Mouse (Mus musculus) left cerebral cortex, postnatal 4 days (tissue): Measurements from ENCODE around the gene Scrn1. TPM values are rescaled to one million over a fixed set of nuclear protein-coding genes. Genes with fewer than 3 reads are reported as not detected.
A peak's percentile ranks its signal among the peaks of the same experiment; 100 is the strongest.

Source experiments
- DNase-seq: peaks from one replicate; pipeline ENCODE4 v3.0.0-alpha.2; 2022
- intact Hi-C: fragments of 180-260 bp; cut with DNase I; formaldehyde crosslinking; loops from one replicate; pipeline ENCODE4 v1.15.1; 2025
- total RNA-seq, 2 experiments: library from RNA; stranded (reverse); gene quantifications; 2 replicates each; pipeline ENCODE4 v1.2.3; 2021

The Scrn1 gene
- total RNA-seq, result 100 to 1,000 TPM; 180 to 182 TPM

DNA sequence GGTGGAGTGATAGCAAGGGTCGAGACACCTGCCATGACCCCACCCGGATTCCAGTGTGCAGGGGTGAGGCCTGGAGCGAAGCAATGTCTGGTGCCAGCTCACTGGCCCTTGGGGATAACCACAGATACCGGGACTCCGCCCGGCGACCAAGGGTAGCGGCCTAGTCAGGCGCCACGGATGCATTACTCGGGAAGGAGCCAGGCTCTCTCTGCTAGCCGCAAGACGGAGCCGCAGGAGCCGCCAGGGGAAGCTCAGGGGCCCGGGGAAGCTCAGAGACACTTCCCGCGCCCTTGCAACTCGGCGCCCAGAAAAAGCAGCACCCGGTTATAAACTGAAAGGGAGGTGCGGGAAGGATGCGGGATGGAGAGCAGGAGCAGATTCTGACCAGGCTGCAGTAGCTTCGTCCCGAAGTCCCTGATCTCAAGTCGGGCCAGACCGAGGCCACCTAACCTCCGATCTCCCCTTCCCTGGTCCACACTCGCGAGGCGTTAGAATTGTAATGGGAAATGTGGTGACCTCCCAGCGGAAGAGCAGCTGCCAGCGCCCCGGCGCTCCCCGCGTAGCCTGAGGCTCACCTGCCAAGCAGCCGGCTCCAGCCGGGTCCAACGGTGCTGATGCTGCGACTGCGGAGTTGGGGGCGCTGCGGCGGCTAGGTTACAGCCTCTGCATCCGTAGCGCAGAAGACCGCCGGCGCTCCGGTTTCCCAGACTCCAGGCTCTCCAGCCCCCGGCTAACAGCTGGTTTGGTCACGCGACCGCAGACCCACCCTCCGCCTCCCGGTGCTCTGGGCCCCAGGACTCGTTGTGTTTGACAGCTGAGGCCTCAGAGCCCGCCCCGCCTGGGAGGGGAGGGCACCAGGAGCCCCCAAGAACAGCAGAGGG, at the start of gene Scrn1:
Scrn1 (minus strand) TSS at position 825 of the 881 bp plus-strand sequence.
- DNase-seq, result peak; percentile 78
- intact Hi-C loops, result no loop called here

DNA sequence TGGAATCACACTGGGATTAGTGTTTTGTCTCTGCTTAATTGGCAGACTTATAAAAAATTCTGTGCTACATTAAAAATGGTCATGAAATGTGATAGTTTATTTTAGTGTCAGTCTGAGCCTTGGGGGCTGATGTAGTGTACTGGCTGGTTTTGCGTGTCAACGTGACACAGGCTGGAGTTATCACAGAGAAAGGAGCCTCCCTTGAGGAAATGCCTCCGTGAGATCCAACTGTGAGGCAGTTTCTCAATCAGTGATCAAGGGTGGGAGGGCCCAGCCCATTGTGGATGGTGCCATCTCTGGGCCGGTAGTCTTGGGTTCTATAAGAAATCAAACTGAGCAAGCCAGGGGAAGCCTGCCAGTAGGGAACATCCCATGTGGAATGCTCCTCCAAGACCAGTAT, 40.0 kb upstream of the Scrn1 start:
- intact Hi-C loops, result no loop called here
- no peak for DNase-seq

DNA sequence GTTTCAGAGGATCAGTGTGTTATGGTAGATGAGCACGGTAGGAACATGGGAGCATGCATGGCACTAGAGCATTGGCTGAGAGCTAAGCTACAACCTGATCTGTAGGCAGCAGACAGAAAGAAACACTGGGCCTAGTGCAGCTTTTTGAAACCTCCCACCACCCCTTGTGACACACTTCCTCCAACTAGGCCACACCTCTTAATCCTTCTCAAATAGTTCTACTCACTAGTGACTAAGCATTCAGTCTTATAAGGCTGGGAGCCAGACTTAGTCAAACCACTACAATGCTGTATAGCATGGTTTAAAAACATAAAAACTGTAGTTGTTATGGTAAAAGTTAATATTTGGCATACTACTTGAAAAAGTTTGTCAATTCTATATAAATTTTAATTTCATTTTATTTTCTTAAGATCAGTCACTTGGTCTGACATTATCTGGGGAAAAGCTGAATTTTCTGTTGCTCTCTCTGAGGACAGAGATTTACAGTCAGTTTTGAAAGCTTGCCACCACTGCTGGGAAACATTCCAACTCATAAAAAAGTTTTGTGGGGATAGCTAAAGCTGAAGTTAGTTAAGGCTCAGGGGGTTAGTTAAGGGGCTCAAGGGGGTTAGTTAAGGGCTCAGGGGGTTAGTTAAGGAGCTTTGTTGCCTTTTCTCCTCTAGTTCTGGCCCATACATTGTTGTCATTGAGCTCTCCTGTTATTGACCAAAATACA, 37.9 kb upstream of the Scrn1 start:
- DNase-seq, result no peak
- intact Hi-C loops, result no loop called here

DNA sequence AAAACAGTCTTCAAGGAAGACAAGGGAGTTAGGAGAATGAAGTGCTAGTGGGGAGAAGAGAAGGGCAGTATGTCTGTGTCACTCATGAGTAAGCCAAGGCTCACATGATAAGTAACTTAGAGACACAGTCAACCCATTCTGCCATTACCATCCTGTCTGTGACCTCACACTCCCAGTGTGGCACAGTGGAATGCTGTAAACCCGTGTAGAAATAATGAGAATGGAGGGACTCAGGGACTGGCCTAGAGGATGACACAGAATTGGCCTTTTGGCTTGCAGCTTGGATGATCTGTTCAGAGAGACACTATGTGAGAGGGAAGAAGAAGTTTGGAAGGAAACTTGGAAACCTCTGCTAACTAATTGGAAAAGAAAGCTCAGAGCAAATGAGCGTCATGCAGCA, 36.6 kb upstream of the Scrn1 start:
- intact Hi-C loops, result no loop called here
- DNase-seq, result no peak

DNA sequence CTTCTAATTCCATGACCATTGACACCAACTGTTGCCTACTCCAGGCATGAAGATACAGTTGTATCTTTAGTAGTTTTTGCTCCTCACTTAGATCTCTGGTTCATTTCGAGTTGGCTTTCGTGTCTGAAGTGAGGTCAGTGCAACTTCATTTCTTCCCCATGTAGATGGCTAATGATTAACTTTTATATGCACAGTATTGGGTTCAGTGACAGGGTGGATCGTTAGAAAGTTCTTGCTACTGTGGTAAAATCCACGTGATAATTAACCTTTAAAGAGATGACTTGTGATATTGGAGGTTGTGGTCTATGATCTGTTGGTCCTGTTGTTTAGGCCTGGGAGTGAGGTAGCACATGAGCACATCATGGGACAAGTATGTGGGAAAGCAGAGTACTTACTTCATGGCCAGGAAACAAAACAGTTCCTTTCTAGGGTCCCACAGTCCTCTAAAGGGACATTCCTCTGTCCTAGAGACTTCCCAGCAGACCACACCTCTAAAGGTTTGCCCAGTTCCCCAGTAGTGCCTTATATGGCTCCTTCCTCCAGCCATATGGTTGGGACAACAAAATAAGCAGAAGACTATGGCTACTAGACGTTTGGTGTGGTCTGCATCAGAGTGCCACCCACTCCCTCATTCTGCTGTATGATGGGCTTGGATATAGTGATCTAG, 34.5 kb upstream of the Scrn1 start:
- intact Hi-C loops, result no loop called here
- no peak for DNase-seq

DNA sequence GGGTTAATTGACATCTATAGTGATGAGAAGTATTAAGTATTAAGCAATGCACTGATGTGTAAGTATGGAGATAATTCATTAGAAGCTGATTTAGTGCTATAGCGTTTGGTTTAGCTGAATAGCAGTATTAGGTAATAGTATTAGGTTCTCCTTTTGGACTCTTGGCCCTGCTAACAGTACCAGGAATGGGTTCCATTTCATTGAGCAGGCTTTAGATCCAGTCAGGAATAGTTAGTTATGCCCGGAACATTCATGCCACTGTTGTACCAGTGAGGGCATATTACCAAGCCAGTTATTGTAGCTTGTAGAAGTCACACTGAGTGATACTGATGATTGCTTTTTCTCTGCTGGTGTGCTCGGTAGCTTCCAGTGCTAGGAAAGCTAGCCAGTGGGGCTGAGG, 31.4 kb upstream of the Scrn1 start:
- DNase-seq, result no peak
- intact Hi-C loops, result loop anchor here (10.0 kb wide), 3 partner anchors 87 to 567 kb away; partner anchors contain the start of gene Mturn

DNA sequence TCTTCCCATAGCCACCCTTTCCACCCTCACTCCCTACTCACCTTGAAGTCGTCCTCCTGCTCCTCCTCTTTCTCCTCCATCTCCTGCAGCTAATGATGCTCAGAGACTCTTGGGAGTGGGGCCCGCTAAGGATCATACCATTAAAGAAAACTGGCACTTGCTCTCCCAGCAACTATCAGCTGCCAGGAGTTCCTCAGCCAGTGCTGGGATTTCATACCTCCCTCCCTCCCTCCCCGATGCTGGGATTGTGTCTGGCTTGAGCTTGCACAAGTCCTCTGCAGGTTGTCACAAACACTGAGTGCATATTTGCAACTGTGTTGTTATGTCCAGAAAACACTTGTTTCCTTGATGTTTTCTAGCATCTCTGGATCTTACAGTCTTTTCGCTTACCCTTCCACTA, 30.9 kb upstream of the Scrn1 start, which contains the start of gene Fkbp14:
Fkbp14 (minus strand) TSS at position 101 of the 400 bp plus-strand sequence.
- intact Hi-C loops, result loop anchor here (10.0 kb wide), 3 partner anchors 88 to 568 kb away; partner anchors contain the start of gene Mturn
- DNase-seq, result no peak

DNA sequence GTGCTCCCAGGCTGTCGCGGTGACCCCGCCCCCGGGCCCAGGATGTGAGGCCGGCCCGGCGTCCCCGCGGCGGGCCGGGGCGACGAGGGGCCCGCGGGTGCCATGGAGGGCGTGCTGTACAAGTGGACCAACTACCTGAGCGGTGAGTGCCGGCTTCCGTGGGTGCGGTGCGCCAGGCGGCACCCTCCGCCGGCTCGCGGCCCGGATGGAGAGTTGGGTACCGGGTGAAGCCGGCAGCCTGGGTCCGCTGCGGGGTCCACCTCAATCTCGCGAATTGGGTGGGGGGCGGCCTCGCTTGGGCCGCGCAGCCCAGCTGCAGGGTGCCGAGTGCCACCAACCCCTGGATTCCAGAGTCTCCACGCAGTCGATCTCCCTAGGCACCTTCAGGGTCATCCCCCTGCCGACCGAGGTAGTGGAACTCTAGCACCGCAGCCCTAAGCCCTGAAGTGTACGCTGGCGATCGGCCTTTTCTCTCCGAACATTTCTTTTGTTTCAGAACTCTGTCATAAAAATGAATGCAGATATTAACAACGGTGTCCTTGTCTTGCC, 29.1 kb upstream of the Scrn1 start:
- intact Hi-C loops, result loop anchor here (10.0 kb wide), 3 partner anchors 89 to 569 kb away; partner anchors contain the start of gene Mturn
- DNase-seq, result no peak

DNA sequence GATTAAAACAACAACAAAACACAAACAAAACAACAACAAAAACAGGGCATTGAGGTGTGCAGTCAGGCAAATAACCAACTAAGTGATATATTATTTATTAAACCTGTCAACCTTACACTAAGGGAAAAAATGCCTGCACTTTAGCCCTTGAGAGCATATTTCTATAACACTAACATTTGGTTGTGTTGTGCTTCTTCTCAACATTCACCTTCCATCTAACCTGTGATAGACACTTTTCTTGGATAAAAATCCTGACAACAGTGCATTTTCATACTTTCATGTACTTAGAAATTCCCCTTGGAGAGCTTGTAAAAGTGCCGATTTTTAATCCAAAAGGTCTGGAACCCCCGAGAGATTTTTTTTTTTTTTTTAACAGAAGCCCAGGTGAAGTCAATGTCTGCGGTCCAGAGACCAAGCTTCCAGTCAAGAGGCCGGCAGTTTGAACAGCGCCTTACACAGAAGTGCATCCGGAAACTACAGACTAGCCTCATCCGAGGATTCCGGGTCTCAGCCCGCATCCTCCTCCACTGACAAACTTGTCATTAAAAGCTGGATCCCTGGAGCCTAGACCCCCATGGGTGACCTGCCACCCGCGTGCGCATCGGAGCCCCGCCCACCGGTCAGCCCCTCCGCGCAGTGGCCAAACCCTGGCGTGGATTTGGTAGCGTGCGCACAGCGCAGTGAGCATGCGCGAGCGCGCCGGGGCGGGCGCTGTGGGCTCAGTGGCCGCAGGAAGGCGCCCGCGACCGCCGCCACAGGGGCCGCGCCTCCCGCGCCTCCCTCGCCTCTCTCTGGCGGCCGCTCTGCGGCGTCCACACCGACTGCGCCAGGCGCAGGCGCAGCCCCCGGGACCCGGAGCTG, 28.4 kb upstream of the Scrn1 start, which contains the start of gene Plekha8:
Plekha8 (plus strand) TSS at position 643 of the 861 bp plus-strand sequence.
- peak; percentile 92 for DNase-seq
- intact Hi-C loops, result loop anchor here (10.0 kb wide), 3 partner anchors 90 to 570 kb away; partner anchors contain the start of gene Mturn

DNA sequence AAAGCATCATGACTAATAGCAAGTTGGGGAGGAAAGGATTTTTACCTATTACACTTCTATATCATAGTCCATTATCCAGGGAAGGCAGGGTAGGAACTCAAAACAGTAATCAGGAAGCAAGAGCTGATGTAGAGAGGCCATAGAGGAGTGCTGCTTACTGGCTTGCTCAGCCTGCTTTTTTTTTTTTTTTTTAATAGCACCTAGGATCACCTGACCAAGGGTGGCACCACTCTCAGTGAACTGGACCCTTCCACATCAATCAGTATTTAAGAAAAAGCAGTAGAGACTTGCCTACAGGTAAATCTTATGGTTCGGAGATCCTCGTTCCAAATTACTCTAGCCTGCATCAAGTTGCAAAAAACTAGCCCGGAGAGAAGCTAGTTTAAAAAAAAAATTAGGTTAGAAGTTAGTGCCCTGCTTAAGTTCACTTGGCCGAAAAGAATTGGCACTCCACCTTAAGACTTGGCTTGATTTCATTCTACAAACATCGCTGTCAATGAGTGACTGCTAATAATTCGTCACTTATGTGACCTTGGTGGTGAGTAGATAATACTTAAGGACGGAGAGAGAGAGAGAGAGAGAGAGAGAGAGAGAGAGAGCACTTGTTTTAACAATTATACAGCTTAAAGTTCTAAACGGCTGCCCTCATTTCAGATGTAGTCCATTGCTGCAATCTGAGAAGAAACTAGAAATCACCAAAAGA, 27.6 kb upstream of the Scrn1 start:
- DNase-seq, result no peak
- intact Hi-C loops, result loop anchor here (10.0 kb wide), 3 partner anchors 91 to 571 kb away; partner anchors contain the start of gene Mturn

DNA sequence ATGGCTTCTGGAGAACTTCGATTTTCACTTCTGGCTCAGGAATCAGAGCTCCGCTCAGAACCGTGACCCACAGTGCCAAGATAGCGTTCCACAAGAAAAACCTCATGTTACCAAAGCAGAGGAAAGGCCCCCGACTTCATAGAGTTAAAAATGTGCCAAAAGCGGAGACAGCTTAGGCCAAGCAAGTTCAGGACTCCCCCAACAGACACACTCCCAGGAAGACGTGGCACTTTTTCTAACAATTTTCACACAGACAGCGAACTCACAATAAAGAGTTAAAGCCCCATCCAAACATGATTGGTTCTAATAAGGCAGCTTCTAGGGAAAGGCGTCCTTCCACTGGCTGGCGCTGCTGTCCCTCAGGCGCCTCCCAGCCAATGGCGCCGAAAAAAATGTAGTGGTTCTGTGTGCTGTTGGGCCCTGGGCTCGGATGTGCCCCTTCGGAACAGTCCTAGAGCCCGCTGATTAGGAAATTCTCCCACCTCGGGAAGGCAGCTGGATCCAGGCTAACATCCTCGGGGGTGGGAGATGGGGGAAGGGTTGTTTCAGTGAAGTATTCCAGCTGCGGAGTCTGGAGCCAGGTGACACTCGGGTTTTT, 26.7 kb upstream of the Scrn1 start:
- intact Hi-C loops, result loop anchor here (10.0 kb wide), 3 partner anchors 92 to 572 kb away; partner anchors contain the start of gene Mturn
- DNase-seq, result peak; percentile 92

DNA sequence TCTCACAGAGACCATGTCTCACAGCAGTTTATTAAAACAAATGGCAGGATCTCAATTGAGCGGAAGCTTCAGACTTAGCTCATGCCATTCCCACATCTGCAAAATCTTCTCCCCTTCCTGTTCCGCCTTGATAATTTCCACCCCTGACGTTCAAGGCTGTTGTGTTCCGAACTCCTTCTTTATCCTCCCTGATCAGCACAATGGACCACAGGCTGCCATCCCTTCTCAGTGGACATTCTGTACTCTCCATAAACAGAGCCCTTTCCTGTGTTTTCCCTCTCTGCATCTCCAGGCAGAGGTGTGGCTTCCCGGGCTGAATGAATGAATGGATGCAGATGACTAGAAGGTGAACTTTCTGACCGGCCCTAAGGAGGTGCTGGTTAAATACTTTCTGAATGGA, 25.5 kb upstream of the Scrn1 start:
- no peak for DNase-seq
- intact Hi-C loops, result loop anchor here (10.0 kb wide), 3 partner anchors 93 to 573 kb away; partner anchors contain the start of gene Mturn

DNA sequence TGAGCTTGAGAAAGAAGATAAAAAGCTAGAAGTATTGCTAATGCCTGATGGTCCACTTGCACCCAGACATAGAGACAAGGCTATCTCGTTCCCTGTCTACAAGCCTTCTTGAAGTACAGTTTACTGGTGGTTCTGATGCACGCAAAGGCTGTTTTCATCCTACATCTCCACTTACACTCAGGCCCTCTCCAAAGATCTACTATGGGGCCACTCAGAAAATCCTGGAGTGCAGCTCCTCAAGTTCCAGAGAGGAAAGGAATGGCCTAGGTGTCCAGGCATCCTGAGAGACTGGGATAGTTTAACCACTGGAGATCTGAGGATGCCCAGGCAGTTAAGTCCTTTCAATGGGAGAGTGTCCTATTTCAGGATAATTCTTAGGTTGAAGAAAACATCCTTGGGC, 24.4 kb upstream of the Scrn1 start:
- intact Hi-C loops, result loop anchor here (10.0 kb wide), 3 partner anchors 94 to 574 kb away; partner anchors contain the start of gene Mturn

DNA sequence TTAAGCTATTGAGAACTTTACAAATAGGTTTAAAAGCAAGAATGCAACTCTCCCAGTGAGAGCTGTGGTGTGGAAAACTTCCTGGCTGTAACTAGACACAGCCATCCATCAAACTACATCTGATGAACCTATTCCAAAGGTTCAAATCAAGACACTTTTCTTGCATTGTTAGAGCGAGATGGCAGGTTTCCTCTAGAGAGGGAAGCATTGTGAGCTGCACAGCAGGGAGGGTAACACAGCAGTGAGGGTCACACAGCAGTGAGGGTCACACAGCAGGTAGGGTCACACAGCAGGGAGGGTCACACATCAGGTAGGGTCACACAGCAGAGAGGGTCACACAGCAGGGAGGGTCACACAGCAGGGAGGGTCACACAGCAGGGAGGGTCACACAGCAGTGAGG, 21.9 kb upstream of the Scrn1 start:
- DNase-seq, result no peak
- intact Hi-C loops, result no loop called here

More for the DNA sequence above, 24.4 kb upstream of the Scrn1 start:
- no peak for DNase-seq

DNA sequence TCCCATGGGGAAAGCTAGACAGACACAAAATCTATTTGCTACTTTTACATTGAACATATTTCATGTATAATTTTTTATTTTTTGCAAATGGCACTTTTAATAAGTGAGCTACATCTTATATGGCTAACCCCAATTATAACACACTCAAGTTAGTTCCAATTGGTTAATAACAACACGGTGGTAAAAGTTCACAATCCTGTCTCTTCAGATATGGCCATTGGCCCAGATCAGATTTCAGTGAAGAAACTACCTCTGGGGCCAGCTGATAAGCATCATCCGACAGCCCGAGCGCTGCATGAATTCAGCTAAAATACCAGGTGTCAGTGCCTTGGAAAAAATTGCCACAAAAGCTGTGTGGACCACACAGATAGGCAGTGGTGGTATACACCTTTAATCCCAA, 21.4 kb upstream of the Scrn1 start:
- no peak for DNase-seq
- intact Hi-C loops, result no loop called here

DNA sequence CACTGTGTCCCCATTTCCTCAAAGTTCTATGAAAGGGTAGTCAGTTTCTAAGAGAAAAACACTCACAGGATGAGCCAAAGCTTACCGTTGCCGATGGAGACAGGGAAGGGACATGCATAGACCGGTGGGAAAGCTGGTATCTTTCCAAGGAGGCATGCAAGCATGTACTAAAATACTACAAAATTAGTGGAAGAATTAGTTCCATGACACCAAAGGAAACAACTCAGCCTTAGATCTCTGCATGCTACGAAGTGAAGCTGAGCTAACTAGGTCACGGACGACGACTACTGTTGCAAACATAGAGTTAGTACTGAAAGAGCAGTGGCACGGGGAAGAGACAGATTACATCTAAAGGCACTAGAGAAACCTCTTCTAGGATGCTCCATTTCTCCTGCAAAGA, 20.6 kb upstream of the Scrn1 start:
- no peak for DNase-seq

DNA sequence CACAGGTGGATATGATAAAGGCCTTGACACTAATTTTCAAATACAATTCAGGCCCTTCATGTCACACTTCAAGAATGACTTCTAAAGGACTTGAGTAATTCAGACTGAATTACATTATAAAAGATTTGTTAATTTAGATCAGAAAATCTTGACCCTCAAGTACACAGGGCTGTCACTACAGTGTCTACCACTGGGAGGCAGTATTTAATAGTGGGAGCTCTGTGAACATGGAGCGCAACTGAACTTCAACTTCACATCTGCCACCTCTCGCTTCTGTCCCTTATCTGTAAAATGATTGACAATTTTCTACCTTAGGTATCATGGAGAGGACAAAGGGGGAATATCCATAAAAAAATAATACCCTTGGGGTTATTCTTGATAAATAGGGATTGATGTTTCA, 19.9 kb upstream of the Scrn1 start:
- intact Hi-C loops, result no loop called here

More for the DNA sequence above, 20.6 kb upstream of the Scrn1 start:
- intact Hi-C loops, result no loop called here

DNA sequence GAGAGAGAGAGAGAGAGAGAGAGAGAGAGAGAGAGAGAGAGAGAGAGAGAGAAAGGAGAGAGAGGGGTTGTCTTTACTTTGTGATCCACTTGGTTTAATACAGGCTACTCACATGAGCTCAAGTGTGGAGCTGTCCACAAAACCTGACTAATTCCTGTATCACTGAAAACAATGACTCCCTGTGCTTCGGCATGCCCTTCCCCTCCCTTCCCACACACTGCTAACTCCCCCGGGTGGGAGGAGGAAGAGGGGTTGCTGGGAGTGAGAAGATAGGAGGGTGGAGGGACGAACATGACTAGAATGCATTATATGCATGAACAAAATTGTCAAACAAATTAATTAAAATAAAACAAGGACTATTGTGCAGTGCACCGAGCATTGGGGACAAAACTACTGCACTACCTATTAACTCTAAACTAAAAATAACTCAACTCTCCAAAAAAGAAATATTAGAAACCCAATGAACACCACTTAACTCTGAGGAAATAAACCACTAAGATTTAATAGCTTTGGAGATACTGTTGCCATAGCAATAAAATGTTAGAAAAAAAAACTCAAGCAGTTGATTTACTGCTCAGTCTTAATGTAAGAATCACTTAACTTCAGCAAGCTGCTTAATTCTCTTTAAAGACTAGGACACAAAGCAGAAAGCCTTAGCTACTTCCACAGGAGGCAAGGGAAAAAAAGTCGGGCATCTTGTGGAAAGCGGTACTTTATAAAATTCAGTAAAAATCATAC, 7.1 kb upstream of the Scrn1 start:
- intact Hi-C loops, result no loop called here
- DNase-seq, result no peak

More for the DNA sequence above, 19.9 kb upstream of the Scrn1 start:
- DNase-seq, result peak; percentile 39
